Mouse (Mus musculus): ENCODE measurements around the gene Krt20. TPM values are rescaled to one million over a fixed set of nuclear protein-coding genes. Genes with fewer than 3 reads are reported as not detected.
A peak's percentile ranks its signal among the peaks of the same experiment; 100 is the strongest.

Krt20 gene
- polyA plus RNA-seq, 1 experiment from 2014 or later, result 189 TPM

GRCm38 (mm10) chr11:99466316-99466715 is 28.4 kb upstream of the Krt20 start:
- H3K4me3 ChIP-seq (ENCODE audit: low read depth, low read length), result no peak overlapping the region
- H3K9ac ChIP-seq (ENCODE audit: low read depth, low read length), result no peak overlapping the region
- no peak for ATAC-seq
- no peaks in the 10 kb centered on the region for H3K36me3 ChIP-seq (ENCODE audit: control insufficient read depth, insufficient read depth)
- no peaks in the 10 kb centered on the region for H3K4me1 ChIP-seq (replicated peaks; ENCODE audit: control insufficient read depth, insufficient read depth, low read length)
- H3K27ac ChIP-seq (ENCODE audit: low read depth, low read length), result no peak overlapping the region
- no peak for TF ChIP-seq CTCF (IDR thresholded peaks at IDR 0.05; ENCODE audit: low read depth)
- H3K9me3 ChIP-seq (ENCODE audit: control insufficient read depth), result no peaks in the 10 kb centered on the region
- no peaks in the 10 kb centered on the region for H3K27me3 ChIP-seq (replicated peaks; ENCODE audit: control insufficient read depth, insufficient read depth, low read length)
- 39% methylated on average over 7 of the region's 7 CpGs for WGBS
- H3K4me2 ChIP-seq (replicated peaks; ENCODE audit: low read depth), result no peak overlapping the region

GRCm38 (mm10) chr11:99464836-99465235 is 26.9 kb upstream of the Krt20 start:
- ATAC-seq, result no peak
- Histone ChIP-seq H3K36me3 (ENCODE audit: control insufficient read depth, insufficient read depth) (no peaks in the 10 kb centered on the region), H3K27me3 (replicated peaks; ENCODE audit: control insufficient read depth, insufficient read depth, low read length) (no peaks in the 10 kb centered on the region), H3K27ac (ENCODE audit: low read depth, low read length) (no peak overlapping the region), H3K9ac (ENCODE audit: low read depth, low read length) (no peak overlapping the region), H3K4me1 (replicated peaks; ENCODE audit: control insufficient read depth, insufficient read depth, low read length) (no peaks in the 10 kb centered on the region), H3K9me3 (ENCODE audit: control insufficient read depth) (no peaks in the 10 kb centered on the region), H3K4me2 (replicated peaks; ENCODE audit: low read depth) (no peak overlapping the region), H3K4me3 (ENCODE audit: low read depth, low read length) (no peak overlapping the region)
- peak; percentile 83 for TF ChIP-seq CTCF (IDR thresholded peaks at IDR 0.05; ENCODE audit: low read depth)
- whole genome bisulfite sequencing, result 2% methylated on average over 5 of the region's 5 CpGs

GRCm38 (mm10) chr11:99463155-99463554 is 25.2 kb upstream of the Krt20 start:
- 5% methylated on average over 8 of the region's 8 CpGs for WGBS
- Histone ChIP-seq H3K27ac (ENCODE audit: low read depth, low read length) (no peak overlapping the region), H3K36me3 (ENCODE audit: control insufficient read depth, insufficient read depth) (no peaks in the 10 kb centered on the region), H3K4me2 (replicated peaks; ENCODE audit: low read depth) (no peak overlapping the region), H3K27me3 (replicated peaks; ENCODE audit: control insufficient read depth, insufficient read depth, low read length) (no peaks in the 10 kb centered on the region), H3K9me3 (ENCODE audit: control insufficient read depth) (no peaks in the 10 kb centered on the region), H3K9ac (ENCODE audit: low read depth, low read length) (no peak overlapping the region), H3K4me3 (ENCODE audit: low read depth, low read length) (no peak overlapping the region), H3K4me1 (replicated peaks; ENCODE audit: control insufficient read depth, insufficient read depth, low read length) (no peaks in the 10 kb centered on the region)
- TF ChIP-seq CTCF (IDR thresholded peaks at IDR 0.05; ENCODE audit: low read depth), result peak; percentile 99
- no peak for ATAC-seq

GRCm38 (mm10) chr11:99461736-99462135 is 23.8 kb upstream of the Krt20 start:
- peak overlapping the region; percentile 55 for H3K27ac ChIP-seq (ENCODE audit: low read depth, low read length)
- H3K4me1 ChIP-seq (replicated peaks; ENCODE audit: control insufficient read depth, insufficient read depth, low read length), result no peaks in the 10 kb centered on the region
- H3K36me3 ChIP-seq (ENCODE audit: control insufficient read depth, insufficient read depth), result no peaks in the 10 kb centered on the region
- no peak overlapping the region for H3K9ac ChIP-seq (ENCODE audit: low read depth, low read length)
- H3K4me3 ChIP-seq (ENCODE audit: low read depth, low read length), result no peak overlapping the region
- H3K4me2 ChIP-seq (replicated peaks; ENCODE audit: low read depth), result peak overlapping the region; percentile 2
- peak; percentile 83 for ATAC-seq
- no peaks in the 10 kb centered on the region for H3K9me3 ChIP-seq (ENCODE audit: control insufficient read depth)
- WGBS, result 35% methylated on average over 7 of the region's 7 CpGs
- no peaks in the 10 kb centered on the region for H3K27me3 ChIP-seq (replicated peaks; ENCODE audit: control insufficient read depth, insufficient read depth, low read length)
- TF ChIP-seq CTCF (IDR thresholded peaks at IDR 0.05; ENCODE audit: low read depth), result no peak

GRCm38 (mm10) chr11:99458887-99459286 is 20.9 kb upstream of the Krt20 start:
- Histone ChIP-seq H3K9ac (ENCODE audit: low read depth, low read length) (no peak overlapping the region), H3K4me3 (ENCODE audit: low read depth, low read length) (no peak overlapping the region), H3K4me2 (replicated peaks; ENCODE audit: low read depth) (peak overlapping the region; percentile 25; the same call in 1 of the 2 replicates), H3K27me3 (replicated peaks; ENCODE audit: control insufficient read depth, insufficient read depth, low read length) (no peaks in the 10 kb centered on the region), H3K4me1 (replicated peaks; ENCODE audit: control insufficient read depth, insufficient read depth, low read length) (no peaks in the 10 kb centered on the region; the same call in 1 of the 2 replicates), H3K27ac (ENCODE audit: low read depth, low read length) (peak overlapping the region; percentile 57), H3K9me3 (ENCODE audit: control insufficient read depth) (no peaks in the 10 kb centered on the region), H3K36me3 (ENCODE audit: control insufficient read depth, insufficient read depth) (no peaks in the 10 kb centered on the region)
- peak; percentile 83 for ATAC-seq
- peak; percentile 34; the same call in 1 of the 2 replicates for TF ChIP-seq CTCF (IDR thresholded peaks at IDR 0.05; ENCODE audit: low read depth)
- WGBS, result 26% methylated on average over 7 of the region's 7 CpGs

- Histone ChIP-seq H3K27ac (ENCODE audit: low read depth, low read length) (no peak overlapping the region), H3K9me3 (ENCODE audit: control insufficient read depth) (no peaks in the 10 kb centered on the region), H3K4me2 (replicated peaks; ENCODE audit: low read depth) (peak overlapping the region; percentile 13; the same call in 1 of the 2 replicates), H3K4me3 (ENCODE audit: low read depth, low read length) (no peak overlapping the region), H3K4me1 (replicated peaks; ENCODE audit: control insufficient read depth, insufficient read depth, low read length) (no peaks in the 10 kb centered on the region; the same call in 1 of the 2 replicates), H3K9ac (ENCODE audit: low read depth, low read length) (no peak overlapping the region), H3K36me3 (ENCODE audit: control insufficient read depth, insufficient read depth) (no peaks in the 10 kb centered on the region), H3K27me3 (replicated peaks; ENCODE audit: control insufficient read depth, insufficient read depth, low read length) (no peaks in the 10 kb centered on the region)
- ATAC-seq, result peak; percentile 63
- whole genome bisulfite sequencing, result 46% methylated on average over 10 of the region's 10 CpGs
- no peak for TF ChIP-seq CTCF (IDR thresholded peaks at IDR 0.05; ENCODE audit: low read depth)
Observed at GRCm38 (mm10) chr11:99454759-99455158, 16.8 kb upstream of the Krt20 start.

- no peak for ATAC-seq
- no peak overlapping the region for H3K27ac ChIP-seq (ENCODE audit: low read depth, low read length)
Observed at GRCm38 (mm10) chr11:99454044-99454443, 16.1 kb upstream of the Krt20 start.

More at GRCm38 (mm10) chr11:99454044-99454443, 16.1 kb upstream of the Krt20 start:
- Histone ChIP-seq H3K9me3 (ENCODE audit: control insufficient read depth) (no peaks in the 10 kb centered on the region), H3K4me3 (ENCODE audit: low read depth, low read length) (no peak overlapping the region), H3K4me2 (replicated peaks; ENCODE audit: low read depth) (no peak overlapping the region), H3K4me1 (replicated peaks; ENCODE audit: control insufficient read depth, insufficient read depth, low read length) (no peaks in the 10 kb centered on the region; the same call in 1 of the 2 replicates), H3K27me3 (replicated peaks; ENCODE audit: control insufficient read depth, insufficient read depth, low read length) (no peaks in the 10 kb centered on the region), H3K9ac (ENCODE audit: low read depth, low read length) (no peak overlapping the region), H3K36me3 (ENCODE audit: control insufficient read depth, insufficient read depth) (no peaks in the 10 kb centered on the region)
- WGBS, result 34% methylated on average over 4 of the region's 4 CpGs
- TF ChIP-seq CTCF (IDR thresholded peaks at IDR 0.05; ENCODE audit: low read depth), result no peak
